Mouse (Mus musculus) NIH3T3 (cell line): Measurements from ENCODE around the gene Phlda1.
A peak's percentile ranks its signal among the peaks of the same experiment; 100 is the strongest.

Experiments
- DNase-seq: peaks from one replicate; pipeline ENCODE4 v3.0.0-alpha.2; 2012; ENCODE audit warnings: low read depth

The Phlda1 gene

GRCm38 (mm10) chr10:111505406-111505805 is 680 bp upstream of the Phlda1 start:
- peak; percentile 24 for DNase-seq

- no peak for DNase-seq
Observed at GRCm38 (mm10) chr10:111506926-111507459, 907 bp downstream of the Phlda1 start.

GRCm38 (mm10) chr10:111507460-111508211 is 1.6 kb downstream of the Phlda1 start:
- DNase-seq, result peak; percentile 80

- DNase-seq, result peak; percentile 56
Observed at GRCm38 (mm10) chr10:111508324-111509080, 2.4 kb downstream of the Phlda1 start.

- peak; percentile 31 for DNase-seq
Observed at GRCm38 (mm10) chr10:111509103-111509784, 3.2 kb downstream of the Phlda1 start.

- peak; percentile 20 for DNase-seq
Observed at GRCm38 (mm10) chr10:111509981-111510380, 3.9 kb downstream of the Phlda1 start.

DNA sequence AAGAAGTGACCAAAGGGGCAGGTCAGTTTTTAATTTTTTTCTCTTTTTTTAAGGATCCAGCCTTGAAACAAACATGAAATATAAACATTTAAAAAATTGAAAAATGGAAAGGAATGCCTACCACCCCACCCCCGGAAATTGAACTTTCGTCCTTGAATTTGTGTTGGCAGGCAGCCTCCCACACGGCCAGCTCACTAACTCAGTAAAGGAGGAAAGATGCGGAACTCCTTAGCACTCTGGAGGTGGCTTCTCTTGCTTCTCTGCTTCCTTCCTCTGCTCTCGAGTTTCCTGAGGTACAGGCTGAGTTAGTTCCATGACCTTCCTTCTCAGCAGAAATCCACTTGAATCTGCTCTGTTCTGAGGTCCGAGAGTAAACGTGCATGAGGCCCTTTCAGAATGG is 4.7 kb downstream of the Phlda1 start:
- peak; percentile 63 for DNase-seq

- peak; percentile 67 for DNase-seq
Observed at GRCm38 (mm10) chr10:111512036-111512568, 6.0 kb downstream of the Phlda1 start.

GRCm38 (mm10) chr10:111514282-111514885 is 8.3 kb downstream of the Phlda1 start:
- DNase-seq, result no peak

DNA sequence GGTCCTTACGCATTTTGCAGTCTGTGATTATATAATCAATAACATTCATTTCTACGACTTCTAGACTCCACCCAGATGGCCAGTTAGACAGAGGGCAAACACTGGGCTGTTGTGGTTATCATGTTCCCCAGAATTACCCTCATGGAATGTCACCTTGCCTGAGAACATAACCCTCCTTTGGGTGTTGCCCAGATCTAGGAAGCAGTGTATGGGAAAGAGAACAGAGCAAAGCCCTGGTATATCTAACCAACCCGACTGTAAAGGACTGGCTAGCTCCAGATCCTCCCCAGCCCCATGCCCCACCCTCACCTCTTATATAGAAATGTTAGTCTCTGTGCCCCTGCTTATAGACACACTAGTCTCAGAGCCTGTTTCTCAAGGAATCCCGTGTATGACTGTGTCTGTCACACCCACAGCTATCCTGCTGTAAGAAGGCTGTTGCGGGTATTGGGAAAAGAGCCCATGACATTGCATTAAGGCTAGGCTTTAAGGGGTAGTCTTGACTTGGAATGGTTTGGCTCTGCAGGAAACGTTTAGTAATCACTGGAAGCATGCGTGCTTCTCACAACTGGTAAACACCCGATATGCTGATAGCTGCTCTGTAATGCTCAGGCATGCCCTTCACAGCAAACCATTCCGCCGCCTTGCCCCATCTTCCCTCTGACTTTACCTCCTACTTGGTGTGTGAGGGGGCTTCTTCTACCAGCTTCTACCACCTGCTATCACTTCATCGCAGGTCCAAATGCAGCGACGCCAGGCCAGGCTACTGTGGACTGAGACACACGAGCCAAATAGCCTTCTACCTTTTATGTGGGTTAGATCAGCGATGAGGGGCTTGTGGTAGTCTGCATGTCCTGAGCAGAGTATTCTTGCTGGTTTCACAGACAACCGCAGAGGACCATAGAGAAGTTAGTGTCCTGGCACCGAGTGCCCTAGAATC is 9.3 kb downstream of the Phlda1 start:
- DNase-seq, result peak; percentile 51

DNA sequence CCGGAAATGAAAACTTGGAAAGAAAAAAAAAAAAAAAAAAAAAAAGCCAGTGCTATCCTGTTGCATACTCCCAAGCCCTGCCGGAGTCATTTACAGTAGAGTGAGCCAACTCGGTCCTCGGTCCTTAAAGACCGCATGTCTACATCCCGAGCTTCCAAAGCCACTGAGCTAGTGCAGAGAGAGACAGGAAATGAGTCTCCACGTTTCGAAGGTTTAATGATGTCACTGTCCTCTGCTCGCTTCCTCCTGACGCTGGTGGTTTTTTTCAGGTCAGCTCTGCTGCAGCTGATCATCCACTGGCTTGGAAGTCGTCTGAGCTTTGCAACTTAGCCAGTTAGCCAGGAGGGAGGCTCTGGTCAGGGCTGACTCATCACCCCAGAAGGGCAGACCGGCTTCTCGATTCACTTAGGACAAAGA is 10.1 kb downstream of the Phlda1 start:
- peak; percentile 89 for DNase-seq

DNA sequence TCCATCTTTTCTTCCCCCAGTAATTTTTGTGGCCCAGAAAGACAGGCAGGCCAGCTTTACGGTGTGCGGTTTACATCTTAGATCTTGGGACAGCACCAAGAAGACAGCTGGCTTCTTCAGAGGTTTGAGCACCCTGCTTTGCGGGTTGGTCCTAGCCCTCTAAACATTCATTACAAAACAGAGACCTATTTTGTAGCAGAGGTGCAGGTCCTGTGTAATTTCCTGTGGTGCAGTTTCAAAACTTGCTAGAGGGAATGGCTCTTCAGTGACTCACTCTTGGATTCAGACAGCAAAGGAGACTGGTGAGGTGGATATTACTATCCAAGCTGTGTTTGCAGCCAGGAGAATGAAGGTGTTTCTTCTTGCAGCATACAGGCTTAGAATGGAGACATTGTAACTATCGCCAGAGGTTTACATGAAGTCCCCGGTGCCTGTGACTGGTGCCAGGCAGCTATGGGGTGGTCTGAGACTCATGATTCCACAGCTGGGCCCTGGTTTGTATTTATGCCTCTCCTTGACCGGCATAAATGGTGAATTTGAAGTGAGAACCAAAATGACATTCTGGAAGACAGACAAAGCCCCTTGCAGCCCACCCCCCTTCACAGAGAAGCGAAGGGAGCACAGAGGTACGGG is 10.8 kb downstream of the Phlda1 start:
- DNase-seq, result peak; percentile 70

- DNase-seq, result no peak
Observed at GRCm38 (mm10) chr10:111518350-111518749, 12.3 kb downstream of the Phlda1 start.

- DNase-seq, result no peak
Observed at GRCm38 (mm10) chr10:111519620-111520370, 13.7 kb downstream of the Phlda1 start.

DNA sequence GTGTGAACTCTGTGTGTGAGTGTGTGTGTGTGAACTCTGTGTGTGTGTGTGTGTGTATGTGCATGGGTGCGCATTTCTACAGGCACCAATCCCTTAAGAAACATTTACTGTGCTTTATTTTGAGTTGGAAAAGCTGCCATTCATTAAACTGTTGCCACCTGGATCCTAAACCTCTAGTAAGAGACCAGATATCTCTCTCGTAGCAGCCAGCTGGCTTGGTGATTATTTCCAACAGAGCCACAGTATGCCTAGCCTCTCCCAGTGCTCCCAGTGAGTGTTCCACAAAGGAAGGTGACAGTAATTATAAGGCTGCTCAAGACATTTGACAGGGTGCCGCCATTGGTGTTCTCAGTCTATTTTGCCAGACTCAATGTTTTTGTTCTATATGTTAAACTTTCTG is 14.5 kb downstream of the Phlda1 start:
- DNase-seq, result no peak

GRCm38 (mm10) chr10:111521636-111522035 is 15.6 kb downstream of the Phlda1 start:
- peak; percentile 28 for DNase-seq

GRCm38 (mm10) chr10:111522230-111522629 is 16.1 kb downstream of the Phlda1 start:
- no peak for DNase-seq

- no peak for DNase-seq
Observed at GRCm38 (mm10) chr10:111523894-111524293, 17.8 kb downstream of the Phlda1 start.

- no peak for DNase-seq
Observed at GRCm38 (mm10) chr10:111527057-111527456, 21.0 kb downstream of the Phlda1 start.
